Mouse (Mus musculus): ENCODE measurements around the gene Emilin1. TPM values are rescaled to one million over a fixed set of nuclear protein-coding genes. Genes with fewer than 3 reads are reported as not detected.

The Emilin1 gene
- total RNA-seq, 2 experiments from 2014 or later, result 27.6 to 29.7 TPM

GRCm38 (mm10) chr5:30890375-30890774 is 22.8 kb upstream of the Emilin1 start:
- no peak for DNase-seq (ENCODE audit: low spot score)
- intact Hi-C loops (cut with DNase I), result no loop called here

GRCm38 (mm10) chr5:30901860-30902259 is 11.3 kb upstream of the Emilin1 start:
- DNase-seq (ENCODE audit: low spot score), result no peak
- intact Hi-C loops (cut with DNase I), result no loop called here

GRCm38 (mm10) chr5:30907413-30908059 is 5.7 kb upstream of the Emilin1 start, which contains the start of gene Ost4:
Ost4 (minus strand) TSS chr5:30907788.
- intact Hi-C loops (cut with DNase I), result loop anchor here (2.0 kb wide), 1 partner anchor 19 kb away; the partner anchor contains the start of gene Agbl5
- DNase-seq (ENCODE audit: low spot score), result peak; percentile 96

GRCm38 (mm10) chr5:30908426-30909299 is 4.5 kb upstream of the Emilin1 start:
- DNase-seq (ENCODE audit: low spot score), result peak; percentile 70
- intact Hi-C loops (cut with DNase I), result no loop called here

- intact Hi-C loops (cut with DNase I), result no loop called here
- no peak for DNase-seq (ENCODE audit: low spot score)
Observed at GRCm38 (mm10) chr5:30909300-30909659, 3.9 kb upstream of the Emilin1 start.

GRCm38 (mm10) chr5:30909863-30910262 is 3.3 kb upstream of the Emilin1 start:
- no peak for DNase-seq (ENCODE audit: low spot score)
- intact Hi-C loops (cut with DNase I), result no loop called here

- no peak for DNase-seq (ENCODE audit: low spot score)
- intact Hi-C loops (cut with DNase I), result no loop called here
Observed at GRCm38 (mm10) chr5:30910481-30910880, 2.7 kb upstream of the Emilin1 start.

- no peak for DNase-seq (ENCODE audit: low spot score)
- intact Hi-C loops (cut with DNase I), result loop anchor here (2.0 kb wide), 1 partner anchor 43 kb away; the partner anchor contains the start of gene Tmem214
Observed at GRCm38 (mm10) chr5:30912156-30912555, 1.0 kb upstream of the Emilin1 start.

GRCm38 (mm10) chr5:30914101-30914635 is 966 bp downstream of the Emilin1 start:
- no peak for DNase-seq (ENCODE audit: low spot score)
- intact Hi-C loops (cut with DNase I), result no loop called here

- no peak for DNase-seq (ENCODE audit: low spot score)
- intact Hi-C loops (cut with DNase I), result no loop called here
Observed at GRCm38 (mm10) chr5:30914849-30915248, 1.6 kb downstream of the Emilin1 start.

- no peak for DNase-seq (ENCODE audit: low spot score)
- intact Hi-C loops (cut with DNase I), result no loop called here
Observed at GRCm38 (mm10) chr5:30915456-30915855, 2.3 kb downstream of the Emilin1 start.

GRCm38 (mm10) chr5:30915974-30916433 is 2.8 kb downstream of the Emilin1 start:
- peak; percentile 92 for DNase-seq (ENCODE audit: low spot score)
- intact Hi-C loops (cut with DNase I), result loop anchor here (1.0 kb wide), 1 partner anchor 31 kb away; no protein-coding TSS in a partner anchor

GRCm38 (mm10) chr5:30916841-30917240 is 3.6 kb downstream of the Emilin1 start:
- intact Hi-C loops (cut with DNase I), result loop anchor here (1.0 kb wide), 1 partner anchor 32 kb away; no protein-coding TSS in a partner anchor
- no peak for DNase-seq (ENCODE audit: low spot score)

GRCm38 (mm10) chr5:30917348-30917747 is 4.1 kb downstream of the Emilin1 start:
- intact Hi-C loops (cut with DNase I), result no loop called here
- no peak for DNase-seq (ENCODE audit: low spot score)

- intact Hi-C loops (cut with DNase I), result no loop called here
- DNase-seq (ENCODE audit: low spot score), result no peak
Observed at GRCm38 (mm10) chr5:30917891-30918670, 4.9 kb downstream of the Emilin1 start.

- DNase-seq (ENCODE audit: low spot score), result no peak
- intact Hi-C loops (cut with DNase I), result no loop called here
Observed at GRCm38 (mm10) chr5:30918691-30919090, 5.5 kb downstream of the Emilin1 start.

- intact Hi-C loops (cut with DNase I), result loop anchor here (5.0 kb wide), 1 partner anchor 108 kb away; the partner anchor contains the start of gene Mapre3
- DNase-seq (ENCODE audit: low spot score), result no peak
Observed at GRCm38 (mm10) chr5:30919831-30920614, 6.8 kb downstream of the Emilin1 start.

GRCm38 (mm10) chr5:30920621-30921020 is 7.4 kb downstream of the Emilin1 start:
- intact Hi-C loops (cut with DNase I), result loop anchor here (5.0 kb wide), 1 partner anchor 108 kb away; the partner anchor contains the start of gene Mapre3
- DNase-seq (ENCODE audit: low spot score), result no peak

Data from heart, postnatal 25 days (tissue).